Mouse (Mus musculus): ENCODE measurements around the gene St14. TPM values are rescaled to one million over a fixed set of nuclear protein-coding genes. Genes with fewer than 3 reads are reported as not detected.

St14 gene
- total RNA-seq (2014; rRNA removed) (0.38 and 0.81 TPM in 2 replicates), polyA plus RNA-seq (2015; fragmentation: Nextera tagmentation; extraction: Ambion mirVana) (0.35 and 0.44 TPM in 2 replicates)

GRCm38 (mm10) chr9:31131205-31131968, at the start of gene St14:
TSS of gene St14 (minus strand) at chr9:31131853.
- DNase-seq: no peak
- peak within 1 kb of the TSS; percentile 25 for H3K9ac ChIP-seq
- H3K36me3 ChIP-seq (ENCODE audit: insufficient read depth): no peaks in the 10 kb centered on the region
- peak within 1 kb of the TSS; percentile 37 for H3K4me3 ChIP-seq (ENCODE audit: low read depth, low read length)
- no peaks in the 10 kb centered on the region for H3K9me3 ChIP-seq (ENCODE audit: low read length)
- WGBS: 1% methylated on average over 72 of the region's 74 CpGs
- H3K27me3 ChIP-seq (ENCODE audit: insufficient read depth, low read length): peaks cover 30% of the 10 kb centered on the region
- no peak within 1 kb of the TSS for H3K27ac ChIP-seq (ENCODE audit: low read depth, low read length)
- peaks cover 12% of the 10 kb centered on the region; the same call in 1 of the 2 replicates for H3K4me1 ChIP-seq (ENCODE audit: insufficient read depth)
- H3K4me2 ChIP-seq (ENCODE audit: low read depth): peak within 1 kb of the TSS; percentile 69
- ATAC-seq: 0 out of 2 replicates have a peak, but pooled peaks have one; percentile 43
- no peak for TF ChIP-seq CTCF (IDR thresholded peaks at IDR 0.05; ENCODE audit: low read depth)

- Histone ChIP-seq H3K36me3 (ENCODE audit: insufficient read depth) (0 out of 2 replicates have a peak, but pooled peaks cover 3% of the 10 kb centered on the region), H3K4me2 (ENCODE audit: low read depth) (no peak overlapping the region), H3K27me3 (ENCODE audit: insufficient read depth, low read length) (no peaks in the 10 kb centered on the region), H3K9ac (no peak overlapping the region), H3K4me1 (ENCODE audit: insufficient read depth) (0 out of 2 replicates have a peak, but pooled peaks cover 9% of the 10 kb centered on the region), H3K27ac (ENCODE audit: low read depth, low read length) (peak overlapping the region; percentile 54), H3K9me3 (ENCODE audit: low read length) (no peaks in the 10 kb centered on the region), H3K4me3 (ENCODE audit: low read depth, low read length) (no peak overlapping the region)
- ATAC-seq: peak; percentile 68
- 46% methylated on average over 6 of the region's 6 CpGs for WGBS
- DNase-seq: peak; percentile 39
- no peak for TF ChIP-seq CTCF (IDR thresholded peaks at IDR 0.05; ENCODE audit: low read depth)
These were observed 46.0 kb upstream of the St14 start for GRCm38 (mm10) chr9:31177692-31178091.

DNA sequence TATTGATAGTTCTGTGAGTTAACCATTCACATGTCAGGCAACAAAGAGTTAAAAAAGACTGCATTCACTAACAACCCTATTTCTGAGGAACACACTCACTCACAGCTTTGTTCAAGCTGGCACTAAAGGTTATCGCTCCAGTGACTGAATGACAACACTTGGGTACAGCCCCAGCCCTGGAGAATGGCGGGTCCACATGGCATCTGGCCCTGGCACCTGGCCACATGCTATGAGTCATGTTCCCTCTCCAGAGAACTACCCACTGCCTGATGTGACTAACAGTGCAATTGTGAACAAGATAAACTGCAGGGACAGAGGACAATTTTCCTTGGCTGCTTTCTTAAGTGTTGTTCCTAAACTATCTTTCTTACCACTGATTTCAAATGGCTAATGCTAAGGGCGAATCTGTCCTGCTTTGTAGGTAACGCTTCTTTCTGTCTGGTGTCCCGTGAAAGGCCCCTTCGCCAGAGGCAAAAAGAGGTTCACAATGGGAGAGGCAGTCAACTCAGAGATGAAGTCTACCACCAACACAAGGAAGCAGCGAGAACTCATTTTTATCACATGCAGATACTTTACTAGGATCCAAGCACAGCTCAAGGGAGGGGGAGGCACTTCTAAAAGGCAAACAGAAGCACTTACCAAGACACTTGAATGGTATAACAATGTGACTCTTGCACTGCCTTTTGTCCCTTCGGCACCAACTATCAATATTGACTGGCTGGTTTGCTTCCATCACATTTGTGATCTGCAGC, 44.9 kb upstream of the St14 start:
- WGBS: 46% methylated on average over 8 of the region's 8 CpGs
- peak; percentile 93 for ATAC-seq

DNA sequence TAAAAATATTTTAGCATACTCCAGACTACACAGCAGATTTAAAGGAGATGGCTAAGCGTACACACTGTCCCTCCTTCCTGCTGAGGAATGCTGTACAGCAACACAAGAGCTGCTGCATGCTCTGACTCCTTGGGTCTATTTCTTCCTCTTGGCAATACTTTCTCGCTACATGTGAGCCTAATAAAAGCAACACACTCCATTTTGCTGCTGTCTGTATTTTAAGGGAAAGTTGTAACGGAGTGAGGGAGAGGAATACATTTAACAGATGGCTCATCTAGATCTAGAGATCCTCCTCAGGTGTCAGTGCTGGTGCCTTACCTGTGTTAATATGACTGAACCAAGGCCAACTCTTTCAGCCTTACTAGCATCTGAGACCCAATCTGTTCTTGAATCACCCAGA, 44.3 kb upstream of the St14 start:
- 0 out of 2 replicates have a peak, but pooled peaks cover 3% of the 10 kb centered on the region for H3K36me3 ChIP-seq (ENCODE audit: insufficient read depth)
- no peaks in the 10 kb centered on the region for H3K9me3 ChIP-seq (ENCODE audit: low read length)
- TF ChIP-seq CTCF (IDR thresholded peaks at IDR 0.05; ENCODE audit: low read depth): no peak
- H3K4me2 ChIP-seq (ENCODE audit: low read depth): no peak overlapping the region
- no peak overlapping the region for H3K4me3 ChIP-seq (ENCODE audit: low read depth, low read length)
- DNase-seq (no peak), ATAC-seq (no peak)
- no peak overlapping the region; the same call in 1 of the 2 replicates for H3K9ac ChIP-seq
- H3K27me3 ChIP-seq (ENCODE audit: insufficient read depth, low read length): no peaks in the 10 kb centered on the region
- 0 out of 2 replicates have a peak overlapping the region, but pooled peaks have one; percentile 45 for H3K27ac ChIP-seq (ENCODE audit: low read depth, low read length)
- H3K4me1 ChIP-seq (ENCODE audit: insufficient read depth): 0 out of 2 replicates have a peak, but pooled peaks cover 9% of the 10 kb centered on the region
- 37% methylated on average over 3 of the region's 3 CpGs for WGBS

More for the DNA sequence above, 44.9 kb upstream of the St14 start:
- Histone ChIP-seq H3K27me3 (ENCODE audit: insufficient read depth, low read length) (no peaks in the 10 kb centered on the region), H3K4me1 (ENCODE audit: insufficient read depth) (0 out of 2 replicates have a peak, but pooled peaks cover 9% of the 10 kb centered on the region), H3K9ac (no peak overlapping the region), H3K4me2 (ENCODE audit: low read depth) (no peak overlapping the region), H3K9me3 (ENCODE audit: low read length) (no peaks in the 10 kb centered on the region), H3K36me3 (ENCODE audit: insufficient read depth) (0 out of 2 replicates have a peak, but pooled peaks cover 3% of the 10 kb centered on the region), H3K27ac (ENCODE audit: low read depth, low read length) (peak overlapping the region; percentile 64), H3K4me3 (ENCODE audit: low read depth, low read length) (no peak overlapping the region)
- DNase-seq: peak; percentile 81
- no peak for TF ChIP-seq CTCF (IDR thresholded peaks at IDR 0.05; ENCODE audit: low read depth)

DNA sequence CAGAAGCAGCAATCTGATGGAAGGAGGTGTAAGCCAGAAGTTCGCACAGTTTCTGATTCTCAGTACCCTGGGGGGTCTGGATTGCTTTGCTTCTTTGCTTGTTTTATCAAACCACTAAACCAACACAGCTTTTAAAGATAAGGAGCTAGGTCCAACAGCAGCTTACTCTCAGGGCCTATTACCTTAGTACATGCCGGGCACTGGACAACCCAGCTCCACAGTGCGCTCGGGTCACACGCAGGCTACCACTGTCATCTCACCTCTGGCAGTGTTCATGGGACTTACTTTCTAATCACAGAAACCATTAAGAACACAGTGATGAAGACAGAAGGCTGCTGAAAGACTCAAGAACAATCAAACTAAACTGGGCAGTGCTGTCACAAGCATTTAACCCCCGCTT, 43.7 kb upstream of the St14 start:
- no peak overlapping the region for H3K4me2 ChIP-seq (ENCODE audit: low read depth)
- H3K9me3 ChIP-seq (ENCODE audit: low read length): no peaks in the 10 kb centered on the region
- no peak overlapping the region for H3K4me3 ChIP-seq (ENCODE audit: low read depth, low read length)
- ATAC-seq: no peak
- no peak overlapping the region for H3K9ac ChIP-seq
- H3K4me1 ChIP-seq (ENCODE audit: insufficient read depth): 0 out of 2 replicates have a peak, but pooled peaks cover 9% of the 10 kb centered on the region
- no peaks in the 10 kb centered on the region for H3K27me3 ChIP-seq (ENCODE audit: insufficient read depth, low read length)
- WGBS: 82% methylated on average over 6 of the region's 6 CpGs
- TF ChIP-seq CTCF (IDR thresholded peaks at IDR 0.05; ENCODE audit: low read depth): no peak
- H3K27ac ChIP-seq (ENCODE audit: low read depth, low read length): no peak overlapping the region
- DNase-seq: no peak
- H3K36me3 ChIP-seq (ENCODE audit: insufficient read depth): 0 out of 2 replicates have a peak, but pooled peaks cover 3% of the 10 kb centered on the region

GRCm38 (mm10) chr9:31168356-31169093, 36.9 kb upstream of the St14 start:
- no peak overlapping the region for H3K9ac ChIP-seq
- H3K4me3 ChIP-seq (ENCODE audit: low read depth, low read length): no peak overlapping the region
- H3K36me3 ChIP-seq (ENCODE audit: insufficient read depth): peaks cover 36% of the 10 kb centered on the region
- H3K9me3 ChIP-seq (ENCODE audit: low read length): no peaks in the 10 kb centered on the region
- no peaks in the 10 kb centered on the region for H3K27me3 ChIP-seq (ENCODE audit: insufficient read depth, low read length)
- WGBS: 94% methylated on average over 22 of the region's 22 CpGs
- no peak for TF ChIP-seq CTCF (IDR thresholded peaks at IDR 0.05; ENCODE audit: low read depth)
- no peak overlapping the region for H3K4me2 ChIP-seq (ENCODE audit: low read depth)
- H3K27ac ChIP-seq (ENCODE audit: low read depth, low read length): no peak overlapping the region
- no peaks in the 10 kb centered on the region for H3K4me1 ChIP-seq (ENCODE audit: insufficient read depth)
- no peak for ATAC-seq
- no peak for DNase-seq
